Mouse (Mus musculus): ENCODE results near the gene Nfkb1. TPM values are rescaled to one million over a fixed set of nuclear protein-coding genes. Genes with fewer than 3 reads are reported as not detected.

Gene Nfkb1
- polyA plus RNA-seq, 2 experiments from 2014 or later = 96.6 to 101 TPM

DNA sequence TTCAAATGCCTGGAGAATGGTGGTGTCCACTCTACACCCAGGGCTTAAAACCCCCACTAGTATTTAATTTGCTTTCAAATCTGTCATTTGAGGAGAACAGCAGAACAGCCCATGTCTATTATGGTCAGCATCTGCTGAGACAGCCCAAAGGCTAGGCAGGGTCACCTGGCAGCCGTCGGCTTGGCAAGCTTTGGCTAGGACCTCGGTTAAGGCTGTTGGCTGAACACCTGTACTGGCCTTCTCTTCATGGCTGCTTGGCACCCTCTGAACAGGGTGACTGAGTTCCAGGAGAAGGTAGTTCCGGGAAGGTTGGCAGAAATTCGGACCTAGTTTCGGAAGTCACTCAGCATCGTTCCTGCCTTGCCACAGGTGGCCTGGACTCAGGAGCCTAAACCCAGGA is 109.1 kb downstream of the Nfkb1 start:
- no peak for ATAC-seq

DNA sequence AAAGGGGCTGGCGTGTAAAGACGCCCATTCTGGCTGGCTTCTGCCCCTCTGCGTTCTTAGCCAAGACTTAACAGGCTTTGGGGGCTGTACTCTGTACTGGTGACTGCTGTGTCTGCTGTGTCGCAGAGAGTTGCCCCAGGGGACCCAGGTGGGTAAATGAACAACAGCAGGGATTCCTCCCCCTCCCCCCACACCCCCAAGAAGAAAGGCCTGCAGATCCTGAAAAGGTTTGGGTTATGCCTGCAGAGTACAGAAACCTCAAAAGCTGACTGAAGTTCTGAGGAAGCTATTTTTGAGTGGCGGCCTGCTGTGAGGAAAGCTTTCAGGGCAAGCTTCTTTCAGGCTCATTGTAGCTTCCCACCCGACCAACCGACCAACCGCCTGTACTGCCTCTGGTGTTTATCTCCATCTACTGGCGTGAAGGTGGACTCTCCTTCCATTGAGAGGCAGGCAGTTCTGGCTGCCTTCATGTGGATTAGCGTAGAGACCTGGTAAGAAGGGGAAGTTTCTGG is 109.7 kb downstream of the Nfkb1 start:
- no peak for ATAC-seq

DNA sequence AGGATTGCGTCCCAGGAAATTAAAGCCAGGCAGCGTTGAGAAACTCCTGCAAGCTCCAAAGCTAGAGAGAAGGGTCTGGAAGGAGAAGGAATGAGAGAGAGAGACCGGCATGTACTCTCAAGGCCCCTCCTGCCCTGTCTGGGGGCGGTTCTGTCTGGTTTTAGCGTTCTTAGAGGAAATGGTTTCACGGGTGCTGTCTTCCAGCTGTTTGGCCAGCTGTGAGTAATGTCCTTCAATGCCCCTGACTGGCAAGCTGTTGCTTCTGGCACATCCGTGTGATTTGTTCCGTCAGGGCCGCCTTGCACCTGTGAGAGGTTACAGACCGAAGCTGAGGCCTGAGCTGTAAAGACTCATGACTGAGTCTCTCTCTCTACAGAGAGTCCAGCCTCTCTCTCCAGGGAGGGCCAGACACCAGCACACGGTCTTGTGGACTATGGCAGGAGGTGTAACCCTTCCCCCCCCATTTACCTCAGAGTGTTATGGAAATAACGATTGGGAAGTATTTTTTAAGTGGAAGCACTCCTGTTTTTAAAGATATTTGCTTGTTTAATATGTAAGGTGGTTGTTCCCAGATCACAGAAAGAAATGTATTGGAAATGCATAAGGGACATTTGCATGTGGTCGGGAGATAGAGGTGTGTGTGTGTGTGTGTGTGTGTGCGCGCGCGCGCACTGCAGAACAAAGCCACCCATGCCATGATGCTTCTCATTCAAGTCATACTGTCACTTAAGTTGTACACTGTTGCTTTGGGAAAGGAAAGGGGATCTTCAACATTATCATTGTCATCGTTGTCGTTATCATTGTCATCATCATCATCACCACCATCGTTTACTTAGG is 110.7 kb downstream of the Nfkb1 start:
- ATAC-seq = no peak

DNA sequence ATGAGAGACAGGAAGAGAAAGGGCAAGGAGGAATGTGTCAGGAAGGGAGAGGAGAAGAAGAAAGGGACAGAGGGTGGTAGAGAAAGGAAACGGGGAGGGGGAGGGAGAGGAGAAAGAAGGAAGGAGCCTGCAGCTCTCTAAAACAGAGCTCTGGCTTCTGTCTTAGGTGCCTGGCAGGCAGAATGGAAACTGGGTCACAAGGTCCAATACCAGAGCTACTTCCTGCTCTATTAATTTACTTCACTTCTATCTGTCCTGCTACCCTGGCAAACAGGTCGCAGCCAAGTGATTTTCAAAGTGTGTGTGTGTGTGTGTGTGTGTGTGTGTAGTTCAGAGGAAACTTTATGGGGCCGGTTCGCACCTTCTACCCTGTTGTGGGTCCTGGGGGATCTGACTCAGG is 112.2 kb downstream of the Nfkb1 start:
- ATAC-seq = peak; percentile 67

DNA sequence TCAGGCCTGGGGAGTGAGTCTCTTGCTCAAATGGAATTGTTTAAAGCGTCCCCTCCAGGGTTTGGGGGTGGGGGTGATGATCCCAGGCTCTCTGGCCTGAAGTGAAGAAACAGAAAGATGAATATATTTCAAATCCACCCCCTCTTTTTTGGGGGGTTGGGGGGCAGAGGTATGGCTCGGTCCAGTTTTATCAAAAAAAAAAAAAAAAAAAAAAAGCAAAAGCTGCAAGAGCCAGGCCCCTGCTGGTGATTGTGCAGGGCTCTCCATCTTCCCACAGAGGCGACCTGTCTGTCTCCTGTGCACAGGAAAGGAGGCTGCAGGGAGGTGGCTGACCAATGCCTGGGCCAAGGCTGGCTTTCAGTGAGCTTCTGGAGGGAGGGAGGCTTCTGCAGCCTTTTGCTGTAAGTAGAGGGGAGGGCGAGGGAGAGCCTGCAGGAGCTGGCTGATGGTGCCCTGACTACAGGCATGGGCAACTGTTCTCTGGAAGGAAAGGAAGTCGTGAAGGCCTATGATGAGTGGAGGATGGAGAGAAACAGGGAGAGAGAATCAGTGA is 112.7 kb downstream of the Nfkb1 start:
- no peak for ATAC-seq

DNA sequence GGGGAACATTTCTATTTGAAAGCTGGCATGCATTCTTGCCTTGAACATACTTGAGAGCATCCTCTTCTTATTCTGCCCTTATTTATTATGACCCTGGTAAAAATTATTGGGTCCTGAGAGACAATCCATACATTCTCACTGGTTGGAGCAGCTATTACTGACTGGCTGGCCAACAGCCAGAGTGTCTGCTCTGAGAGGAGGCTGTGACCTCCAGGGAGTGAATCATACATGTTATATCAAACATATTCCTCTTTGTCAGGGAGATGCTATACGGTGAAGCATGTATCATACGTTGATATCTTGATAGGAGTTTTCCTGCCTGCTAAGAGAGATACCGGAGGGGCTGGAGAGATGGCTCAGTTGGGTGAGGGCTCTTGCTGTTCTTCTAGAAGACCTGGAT is 116.2 kb downstream of the Nfkb1 start:
- no peak for ATAC-seq

DNA sequence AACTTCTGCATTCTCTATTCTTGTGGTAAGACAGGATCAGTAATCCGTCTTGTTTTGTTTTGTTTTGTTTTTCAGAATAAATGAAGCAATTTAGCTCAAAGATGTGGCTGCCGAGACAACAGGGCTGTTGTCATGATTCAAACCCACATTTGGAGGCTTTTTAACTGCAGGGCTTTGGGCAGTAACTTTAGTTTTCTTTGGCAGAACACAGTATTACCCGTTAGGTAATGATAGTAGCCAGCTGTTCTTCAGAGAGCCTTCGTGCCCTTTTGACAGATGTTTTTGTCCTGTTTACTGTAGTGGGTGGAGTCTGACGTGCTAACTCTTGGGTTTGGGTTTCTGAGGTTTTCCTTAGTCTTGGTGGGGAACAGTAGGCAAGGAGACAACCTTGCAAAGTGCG is 118.3 kb downstream of the Nfkb1 start:
- ATAC-seq = no peak

DNA sequence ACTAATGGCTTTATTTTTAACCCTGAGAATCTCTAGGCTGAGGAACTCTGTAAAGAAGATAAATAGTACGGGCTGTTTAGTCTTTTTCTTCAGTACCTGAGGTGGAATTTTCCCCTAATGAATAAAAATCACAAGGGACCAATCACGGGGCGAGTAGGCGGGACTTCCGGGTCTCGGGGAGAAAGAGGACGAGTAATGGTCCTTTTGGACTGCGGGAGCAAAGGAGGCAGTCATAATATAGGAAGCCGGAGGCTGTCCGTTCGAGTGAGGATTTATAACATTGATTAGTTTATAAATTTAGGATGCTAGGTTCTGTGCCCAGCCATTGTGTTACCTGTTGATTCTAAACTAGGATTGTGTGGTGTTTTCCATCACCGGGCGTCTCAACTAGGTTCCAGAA is 119.8 kb downstream of the Nfkb1 start:
- ATAC-seq = no peak

DNA sequence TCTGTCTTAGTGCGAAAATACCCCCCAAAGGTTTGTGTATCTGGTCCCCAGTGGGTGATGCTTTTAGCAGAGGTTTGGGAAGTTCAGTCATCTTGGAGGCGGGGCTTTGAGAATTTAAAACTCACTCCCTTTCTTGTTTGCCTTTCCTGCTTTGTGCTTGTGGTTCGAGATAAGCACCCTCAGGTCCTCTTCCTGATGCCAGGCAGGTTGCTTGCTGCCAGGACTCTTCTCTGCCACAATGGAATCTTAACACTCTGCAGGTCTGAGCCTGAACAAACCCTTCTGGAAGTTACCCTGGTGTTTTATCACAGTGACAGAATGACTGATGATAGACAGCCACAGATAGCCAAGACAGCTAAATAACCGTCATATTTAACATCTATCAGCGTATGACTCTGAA is 122.7 kb downstream of the Nfkb1 start:
- no peak for ATAC-seq

DNA sequence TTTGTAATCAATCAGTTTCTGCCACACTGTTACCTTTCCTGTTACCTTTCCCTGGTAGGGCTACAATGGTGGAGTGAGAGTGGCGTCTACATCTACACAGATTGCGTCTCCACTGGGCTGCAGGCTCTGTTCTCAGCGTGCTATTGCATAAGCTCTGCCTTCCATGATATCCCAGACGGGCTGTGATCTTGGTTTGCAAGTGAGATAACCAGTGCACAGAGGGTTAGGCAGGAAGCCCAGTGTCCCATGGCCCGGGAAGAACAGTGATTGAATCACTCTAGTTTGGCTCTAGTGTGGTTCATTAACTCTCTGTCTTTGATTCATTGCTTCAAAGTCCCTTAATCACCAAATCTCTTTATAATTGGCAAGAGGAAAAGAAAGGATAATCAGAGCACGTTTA is 123.5 kb downstream of the Nfkb1 start:
- no peak for ATAC-seq

DNA sequence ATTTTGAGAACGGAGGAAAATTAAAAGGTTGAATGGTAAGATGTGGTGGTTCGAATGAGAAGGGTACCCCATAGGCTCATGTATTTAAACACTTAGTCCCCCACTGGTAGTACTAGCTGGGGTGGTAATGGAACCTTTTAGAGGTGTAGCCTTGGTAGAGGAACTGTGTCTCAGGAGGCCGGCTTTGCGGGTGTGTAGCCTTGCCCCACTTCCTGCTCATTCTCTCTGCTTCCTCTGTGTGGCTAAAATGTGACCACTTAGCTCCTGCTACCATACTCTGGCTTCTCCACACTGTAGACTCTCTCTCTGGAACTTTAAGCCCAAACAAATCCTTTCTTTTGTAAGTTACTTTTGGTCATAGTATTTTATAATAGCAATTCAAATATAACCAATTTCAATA is 126.0 kb downstream of the Nfkb1 start:
- ATAC-seq = peak; percentile 40

DNA sequence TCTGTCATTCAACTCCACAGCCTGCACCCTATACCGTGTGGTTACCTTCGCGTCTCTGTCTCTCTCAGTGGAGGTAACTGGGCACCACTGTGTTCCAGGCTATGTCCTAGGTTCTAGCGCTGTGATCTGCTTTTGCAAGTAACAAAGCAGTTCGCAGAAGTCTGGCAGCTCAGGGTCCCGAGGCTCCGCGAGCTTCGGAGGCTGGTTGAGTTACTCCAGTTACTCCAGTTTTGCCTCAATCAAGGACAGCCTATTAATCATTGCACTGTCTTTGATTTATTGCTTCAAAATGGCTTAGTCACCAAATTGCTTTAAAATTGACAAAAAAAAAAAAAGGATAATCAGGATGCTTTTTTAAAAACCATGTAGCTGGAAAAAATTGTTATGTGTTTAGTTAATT is 126.6 kb downstream of the Nfkb1 start:
- no peak for ATAC-seq

DNA sequence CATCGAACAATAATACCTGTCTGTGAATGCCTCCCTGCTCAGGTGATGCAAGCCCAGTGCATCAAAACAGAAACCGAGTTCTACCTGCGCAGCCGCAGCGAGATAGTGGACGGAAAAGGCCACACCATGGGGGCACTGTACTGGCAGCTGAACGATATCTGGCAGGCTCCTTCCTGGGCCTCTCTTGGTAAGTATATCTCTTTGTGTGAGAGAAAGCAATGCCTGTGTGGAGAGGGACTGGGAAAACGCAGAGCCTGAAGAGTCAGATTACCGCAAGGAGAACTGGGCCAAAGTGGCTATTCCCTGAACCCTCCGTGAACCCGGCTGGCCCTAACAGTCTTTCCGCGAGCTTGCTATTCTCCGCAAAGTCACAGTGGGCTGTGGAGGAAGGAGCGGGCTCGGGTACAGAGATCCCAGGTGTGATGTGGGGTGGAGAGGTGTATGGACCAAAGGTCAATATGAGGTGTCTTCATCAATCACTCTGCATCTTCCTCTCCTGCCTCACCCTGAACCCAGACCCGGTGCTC is 128.1 kb downstream of the Nfkb1 start:
- no peak for ATAC-seq

DNA sequence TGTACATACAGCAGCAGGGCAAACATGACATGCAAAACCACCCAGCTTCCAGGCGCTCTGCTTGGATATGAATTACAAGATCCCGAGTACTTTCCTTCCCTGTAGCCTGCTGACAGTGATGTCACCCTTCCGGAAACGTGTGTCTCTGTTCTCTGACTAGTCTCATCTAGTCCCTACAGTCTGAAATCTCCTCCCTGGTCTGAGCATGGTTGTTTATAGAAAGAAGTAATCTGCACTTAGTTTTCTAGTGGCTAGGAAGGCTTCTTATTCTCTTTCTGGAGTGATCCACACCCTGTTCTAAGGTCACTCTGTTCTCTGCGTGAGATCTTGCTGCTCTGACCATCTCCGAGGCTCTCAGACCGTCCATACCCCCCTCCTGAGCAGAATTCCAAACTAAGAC is 129.3 kb downstream of the Nfkb1 start:
- no peak for ATAC-seq

DNA sequence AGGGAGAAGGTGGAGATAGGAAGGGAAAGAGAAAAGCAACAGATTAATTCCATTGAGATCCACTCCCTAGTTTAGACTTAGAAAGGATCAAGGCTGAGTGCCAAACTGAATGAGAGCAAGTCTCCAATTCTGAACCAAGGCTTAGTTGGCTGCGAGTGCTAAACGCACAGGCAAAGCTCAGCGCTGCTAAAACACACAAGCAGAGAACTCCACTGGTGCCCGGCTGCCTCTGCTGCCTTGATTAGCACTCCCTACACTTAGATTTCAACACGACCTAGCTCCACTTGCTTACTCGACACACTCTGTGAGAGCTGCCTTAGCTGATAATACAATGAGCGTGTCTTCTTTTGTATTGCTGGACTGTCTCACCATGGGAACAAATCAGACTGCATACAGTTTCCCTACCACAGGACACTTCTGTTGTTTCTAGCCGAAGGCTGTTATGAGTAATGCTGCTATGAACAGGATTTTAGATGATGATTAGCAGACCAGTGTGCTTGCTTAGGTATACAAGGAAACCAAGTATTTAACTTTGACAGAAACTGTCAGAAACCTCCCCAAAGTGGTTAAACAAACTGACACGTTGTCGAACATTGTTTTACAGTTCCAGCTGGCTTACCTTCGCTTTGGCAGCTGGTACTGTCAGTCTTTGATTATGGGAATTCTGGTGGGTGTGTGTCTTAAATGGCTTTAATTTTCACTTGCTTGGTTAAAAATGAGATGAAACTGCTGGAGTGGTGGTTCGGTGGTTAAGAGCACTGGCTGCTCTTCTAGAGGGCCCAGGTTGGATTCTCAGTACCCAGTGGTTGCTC is 134.3 kb downstream of the Nfkb1 start:
- no peak for ATAC-seq

DNA sequence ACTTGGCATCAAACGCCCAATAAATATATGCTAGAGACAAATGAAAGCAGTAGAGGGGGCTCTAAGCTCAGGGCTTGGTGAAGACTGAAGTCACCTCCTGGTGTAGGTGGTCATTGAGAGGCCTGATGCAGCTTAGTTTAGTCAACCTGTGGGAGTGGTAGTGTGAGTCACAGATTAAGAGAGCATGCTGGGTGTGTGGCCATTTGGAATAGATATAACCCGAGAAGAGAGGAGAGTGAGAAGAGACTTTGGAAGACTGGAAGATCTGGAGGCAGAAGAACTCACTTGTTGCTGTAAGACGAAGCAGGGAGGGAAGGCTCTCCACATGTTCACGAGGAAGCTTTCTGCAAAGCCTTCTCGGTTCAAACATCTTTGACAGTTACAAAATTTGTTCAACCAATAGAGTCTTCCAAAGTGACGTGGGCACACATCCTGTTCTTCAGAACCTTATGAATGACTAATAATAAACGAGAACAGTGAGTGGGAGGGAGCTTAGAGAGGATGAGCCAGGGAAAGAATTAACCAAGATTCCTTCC is 135.2 kb downstream of the Nfkb1 start:
- ATAC-seq = peak; percentile 59

DNA sequence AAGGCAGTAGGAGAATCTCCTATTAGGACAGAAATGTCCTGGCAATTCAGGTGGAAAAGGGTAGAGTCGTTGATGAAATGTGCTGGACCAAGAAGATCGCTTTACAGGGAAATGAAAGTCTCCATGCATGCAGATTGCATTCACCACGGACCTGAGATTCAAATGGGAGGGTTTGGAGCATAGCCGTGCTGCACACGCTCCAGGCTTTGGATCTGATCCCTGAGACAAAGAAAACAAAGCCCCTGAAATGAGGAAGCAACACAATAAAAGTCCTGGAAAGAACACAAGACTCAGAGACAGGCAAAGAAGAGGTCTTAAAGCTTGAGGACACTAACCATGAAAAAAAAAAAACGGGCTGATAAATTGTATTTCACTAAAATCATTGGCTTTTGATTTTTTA is 136.2 kb downstream of the Nfkb1 start:
- ATAC-seq = no peak

DNA sequence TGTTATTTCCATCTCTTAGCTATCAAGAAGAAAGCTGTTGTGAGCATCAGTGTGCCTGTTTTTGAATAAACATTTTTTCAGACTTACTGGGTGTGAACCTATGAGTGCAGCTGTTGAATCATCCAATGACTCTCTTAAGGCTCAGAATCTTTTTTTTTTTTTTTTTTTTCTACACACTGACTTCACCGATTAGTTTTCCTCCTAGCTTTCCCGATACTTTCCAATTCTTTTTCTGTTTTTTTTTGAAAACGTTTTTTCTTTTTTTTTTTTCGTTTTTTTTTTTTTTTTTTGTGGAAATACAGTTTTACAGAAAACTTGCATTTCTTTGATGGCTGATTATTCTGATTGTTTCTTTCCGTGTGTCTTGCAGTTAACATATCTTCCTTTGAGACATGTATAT is 138.5 kb downstream of the Nfkb1 start:
- no peak for ATAC-seq

DNA sequence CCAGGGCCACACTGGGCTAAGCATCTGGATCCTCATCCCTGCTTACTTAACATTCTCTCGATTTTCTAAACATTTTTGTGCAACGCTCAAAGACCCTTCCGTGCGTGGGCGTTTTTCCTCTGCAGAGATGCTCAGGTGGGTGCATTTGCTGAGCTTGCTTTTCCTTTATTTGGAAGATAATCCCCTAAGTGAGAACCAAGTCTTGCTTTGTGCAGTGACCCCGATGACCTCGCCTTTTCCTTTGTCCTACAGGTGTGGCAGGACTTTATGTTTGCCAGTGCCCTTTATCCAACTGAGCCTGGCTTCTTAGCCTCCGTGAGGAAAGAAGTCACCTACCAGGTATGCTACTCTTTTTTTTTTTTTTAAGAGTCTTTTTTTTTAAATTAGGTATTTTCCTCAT is 144.0 kb downstream of the Nfkb1 start:
- no peak for ATAC-seq

DNA sequence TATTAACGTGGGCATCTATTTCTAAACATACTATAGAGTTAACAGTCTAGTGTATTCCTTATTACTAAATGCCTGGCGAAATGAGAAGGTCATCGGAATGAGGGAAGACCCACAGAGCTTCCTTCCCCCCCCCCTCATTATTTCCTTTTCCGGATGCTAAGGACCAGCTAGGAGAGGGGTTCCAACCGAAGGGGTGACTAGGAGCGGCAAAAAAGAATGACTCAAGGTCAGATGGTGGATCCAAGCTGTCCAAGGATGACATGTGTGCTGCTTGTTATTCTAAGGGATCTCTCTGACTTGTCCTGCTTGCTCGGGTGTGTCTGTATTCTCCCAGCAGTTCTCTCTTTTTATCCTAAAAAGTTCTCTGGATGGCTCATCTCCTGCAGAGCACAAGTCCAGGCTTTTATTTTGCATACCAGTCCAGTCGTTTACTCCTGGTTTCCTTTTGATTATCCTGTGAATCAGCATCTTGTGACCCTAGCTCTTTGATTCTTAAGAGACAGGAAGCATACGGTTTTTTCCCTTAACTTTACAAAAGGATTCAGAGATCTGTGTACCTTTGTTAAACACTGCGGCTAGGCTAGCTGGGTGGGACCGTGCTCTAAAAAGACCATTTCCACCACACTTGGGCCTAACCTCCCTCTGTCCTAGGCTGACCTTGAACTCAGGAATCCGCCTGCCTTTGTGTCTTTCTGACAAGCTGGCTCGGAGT is 145.0 kb downstream of the Nfkb1 start:
- ATAC-seq = no peak

Data from activated CD4-positive, CD25-positive, alpha-beta regulatory T cell, adult 4 months (primary cell).